Mouse (Mus musculus) MEL (cell line): ENCODE data around the gene Bco1.

Experiments
- BHLHE40 ChIP-seq: IDR thresholded peaks from 2 replicates; pipeline ENCODE4 v1.6.1; 2012; ENCODE audit warnings: low read depth, mild to moderate bottlenecking, inconsistent platforms, low read length, improper control_type of control experiment, borderline replicate concordance
- CTCF ChIP-seq, 3 experiments: IDR thresholded peaks in 2 of 3; conservative IDR thresholded peaks in 1 of 3; 2 replicates each; pipeline ENCODE4 v1.5.1; 2011 to 2012; ENCODE audit warnings: low read length in 3 of 3, low read depth in 2 of 3, mild to moderate bottlenecking in 2 of 3, improper control_type of control experiment in 1 of 3, inconsistent platforms in 1 of 3, mixed read lengths in 1 of 3, moderate library complexity in 1 of 3; ENCODE audit not compliant: control insufficient read depth in 1 of 3, insufficient read depth in 1 of 3, poor library complexity in 1 of 3, severe bottlenecking in 1 of 3
- EP300 ChIP-seq, 2 experiments: IDR thresholded peaks; 2 replicates each; pipeline ENCODE4 v1.6.1; 2011; ENCODE audit warnings: improper control_type of control experiment in 2 of 2, low read length in 2 of 2, low read depth in 1 of 2, mild to moderate bottlenecking in 1 of 2
- HCFC1 ChIP-seq: IDR thresholded peaks from 2 replicates; pipeline ENCODE4 v1.6.1; 2012; ENCODE audit warnings: low read depth, mild to moderate bottlenecking, inconsistent platforms, low read length, improper control_type of control experiment, moderate library complexity
- NELFE ChIP-seq: IDR thresholded peaks from 2 replicates; pipeline ENCODE4 v1.6.1; 2011; ENCODE audit warnings: low read depth, low read length, improper control_type of control experiment
- POLR2A ChIP-seq, 2 experiments: IDR thresholded peaks; 2 replicates each; pipeline ENCODE4 v1.6.1; 2011 to 2012; ENCODE audit warnings: low read length in 2 of 2, mild to moderate bottlenecking in 2 of 2, control low read depth in 1 of 2, improper control_type of control experiment in 1 of 2, low read depth in 1 of 2, moderate library complexity in 1 of 2; ENCODE audit not compliant: control insufficient read depth in 1 of 2, insufficient read depth in 1 of 2, poor library complexity in 1 of 2
- POLR2AphosphoS2 ChIP-seq: IDR thresholded peaks from 2 replicates; pipeline ENCODE4 v1.6.1; 2011; ENCODE audit warnings: low read length, improper control_type of control experiment
- RCOR1 ChIP-seq: IDR thresholded peaks from 2 replicates; pipeline ENCODE4 v1.6.1; 2012; ENCODE audit warnings: low read depth, mild to moderate bottlenecking, inconsistent platforms, low read length, improper control_type of control experiment
- TBP ChIP-seq: IDR thresholded peaks from 2 replicates; pipeline ENCODE4 v1.8.0; 2011; ENCODE audit warnings: low read depth, low read length, improper control_type of control experiment
- TCF12 ChIP-seq: IDR thresholded peaks from 2 replicates; pipeline ENCODE4 v1.6.1; 2014; ENCODE audit warnings: low read depth, mild to moderate bottlenecking, inconsistent platforms, low read length, improper control_type of control experiment, moderate library complexity

DNA sequence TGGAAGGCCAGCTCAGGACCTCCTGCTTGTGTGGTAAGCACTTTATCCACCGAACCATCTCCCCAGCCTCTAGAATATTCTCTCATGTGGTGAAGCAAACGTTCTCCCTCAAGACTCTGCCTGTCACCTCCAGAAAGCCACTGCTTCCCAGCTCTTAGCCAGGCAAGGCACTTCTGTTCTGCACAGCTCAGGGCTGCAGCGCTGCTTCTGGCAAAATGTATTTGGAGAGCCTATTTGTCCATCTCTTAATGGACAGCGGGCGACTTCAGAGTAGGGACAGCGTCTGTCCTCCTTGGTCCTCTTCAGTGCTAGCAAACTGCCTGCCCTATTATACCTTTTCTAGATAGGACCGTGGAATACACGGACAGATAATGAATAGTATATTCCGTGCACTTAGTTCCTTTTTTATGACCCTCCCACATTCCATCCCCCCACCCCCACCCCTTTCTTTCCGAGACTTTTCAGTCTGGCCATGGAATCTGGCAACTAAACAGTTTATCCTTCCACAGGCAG lies 1.5 kb downstream of the Bco1 start:
- TF ChIP-seq POLR2A (IDR thresholded peaks at IDR 0.05; ENCODE audit: control insufficient read depth in 1 of 2, insufficient read depth in 1 of 2, low read depth in 1 of 2, low read length in 2 of 2, poor library complexity in 1 of 2) (no peak), BHLHE40 (no peak), CTCF (IDR thresholded peaks at IDR 0.05 in 2 of 3, conservative IDR thresholded peaks at IDR 0.05 in 1 of 3; ENCODE audit: control insufficient read depth in 1 of 3, insufficient read depth in 1 of 3, low read depth in 2 of 3, low read length in 3 of 3, poor library complexity in 1 of 3, severe bottlenecking in 1 of 3) (no peak), POLR2AphosphoS2 (no peak), NELFE (no peak), EP300 (IDR thresholded peaks at IDR 0.05; ENCODE audit: low read depth in 1 of 2, low read length in 2 of 2) (no peak), TBP (no peak), RCOR1 (no peak), TCF12 (no peak), HCFC1 (no peak)
